Mouse (Mus musculus) small intestine, adult 2 months (tissue): Measurements from ENCODE around the gene Dnajc19. TPM values are rescaled to one million over a fixed set of nuclear protein-coding genes. Genes with fewer than 3 reads are reported as not detected.

ENCODE experiments used
- H3K27ac ChIP-seq: fragments of 200-500 bp; 2 replicates; pipeline ENCODE4 v1.5.1; 2012; ENCODE audit warnings: low read depth, low read length, control low read depth, inconsistent platforms; ENCODE audit not compliant: insufficient read depth
- H3K27me3 ChIP-seq: fragments of 200-500 bp; 2 replicates; pipeline ENCODE4 v1.6.1; 2012; ENCODE audit warnings: mild to moderate bottlenecking, moderate library complexity, low read length, inconsistent platforms; ENCODE audit not compliant: control insufficient read depth, insufficient read depth
- H3K36me3 ChIP-seq: fragments of 200-500 bp; 2 replicates; pipeline ENCODE4 v1.6.1; 2012; ENCODE audit warnings: mild to moderate bottlenecking, low read length, control low read depth, inconsistent platforms; ENCODE audit not compliant: control insufficient read depth, insufficient read depth
- H3K4me1 ChIP-seq: fragments of 200-500 bp; 2 replicates; pipeline ENCODE4 v1.6.1; 2012; ENCODE audit warnings: low read length, inconsistent platforms, mixed read lengths; ENCODE audit not compliant: control insufficient read depth, insufficient read depth, insufficient read length
- H3K4me3 ChIP-seq: fragments of 200-500 bp; 2 replicates; pipeline ENCODE4 v1.5.1; 2012; ENCODE audit warnings: low read depth, mild to moderate bottlenecking, control low read depth, inconsistent platforms, low read length, moderate library complexity
- CTCF ChIP-seq: fragments of 200-500 bp; IDR thresholded peaks from 2 replicates; pipeline ENCODE4 v1.5.1; 2012; ENCODE audit warnings: low read depth, mild to moderate bottlenecking, control low read depth, inconsistent platforms, low read length, moderate library complexity, mixed read lengths; ENCODE audit not compliant: insufficient replicate concordance, insufficient read length; ENCODE audit errors: extremely low read depth
- POLR2A ChIP-seq: fragments of 200-500 bp; IDR thresholded peaks from 2 replicates; pipeline ENCODE4 v1.6.1; 2012; ENCODE audit warnings: low read depth, mild to moderate bottlenecking, control low read depth, inconsistent platforms, low read length, moderate library complexity
- WGBS: fragments of 180-500 bp; shearing (Covaris S2); methylation state at CpG from one replicate; pipeline ENCODE4 v1.1.7; 2018; 5-methylcytosine and 5-hydroxymethylcytosine counted together
- polyA plus RNA-seq: library from polyadenylated mRNA; depleted of rRNA; stranded (reverse); fragments of >200 nt; gene quantifications from 2 replicates; pipeline ENCODE4 v1.2.3, GENCODE M21; 2012

The Dnajc19 gene
- polyA plus RNA-seq, 1 experiment, result 89.4 TPM

GRCm38 (mm10) chr3:34030601-34031000, 50.5 kb downstream of the Dnajc19 start:
- TF ChIP-seq POLR2A (no peak), CTCF (no peak)
- Histone ChIP-seq H3K27ac (no peak overlapping the region), H3K4me1 (0 out of 2 replicates have a peak, but pooled peaks cover 3% of the 10 kb centered on the region), H3K27me3 (no peaks in the 10 kb centered on the region), H3K4me3 (no peak overlapping the region), H3K36me3 (no peaks in the 10 kb centered on the region)
- WGBS, result 51% methylated on average over 3 of the region's 3 CpGs

- Histone ChIP-seq H3K4me3 (no peak overlapping the region), H3K27ac (no peak overlapping the region), H3K36me3 (no peaks in the 10 kb centered on the region), H3K4me1 (0 out of 2 replicates have a peak, but pooled peaks cover 3% of the 10 kb centered on the region), H3K27me3 (no peaks in the 10 kb centered on the region)
- TF ChIP-seq POLR2A (no peak), CTCF (no peak)
These were observed 52.2 kb downstream of the Dnajc19 start for GRCm38 (mm10) chr3:34028935-34029334.

- H3K4me3 ChIP-seq, result no peak overlapping the region
These were observed 59.8 kb downstream of the Dnajc19 start for GRCm38 (mm10) chr3:34021259-34021828.

GRCm38 (mm10) chr3:34020382-34021258, 60.5 kb downstream of the Dnajc19 start:
- peaks cover 3% of the 10 kb centered on the region; the same call in 1 of the 2 replicates for H3K4me1 ChIP-seq
- under 1% methylated on average over 70 of the region's 70 CpGs for WGBS
- TF ChIP-seq POLR2A, result no peak
- TF ChIP-seq CTCF, result no peak
- no peak overlapping the region for H3K27ac ChIP-seq
- H3K4me3 ChIP-seq, result peak overlapping the region; percentile 96
- H3K36me3 ChIP-seq, result no peaks in the 10 kb centered on the region
- no peaks in the 10 kb centered on the region for H3K27me3 ChIP-seq

More at GRCm38 (mm10) chr3:34021259-34021828, 59.8 kb downstream of the Dnajc19 start:
- Histone ChIP-seq H3K27ac (no peak overlapping the region), H3K36me3 (no peaks in the 10 kb centered on the region), H3K27me3 (no peaks in the 10 kb centered on the region), H3K4me1 (peaks cover 3% of the 10 kb centered on the region; the same call in 1 of the 2 replicates)
- TF ChIP-seq POLR2A, result no peak
- 30% methylated on average over 4 of the region's 4 CpGs for WGBS

- peak; percentile 72; the same call in 1 of the 2 replicates for TF ChIP-seq POLR2A
- TF ChIP-seq CTCF, result no peak
- no peak within 1 kb of the TSS for H3K27ac ChIP-seq
- peak within 1 kb of the TSS; percentile 96 for H3K4me3 ChIP-seq
- peaks cover 3% of the 10 kb centered on the region; the same call in 1 of the 2 replicates for H3K4me1 ChIP-seq
- H3K36me3 ChIP-seq, result no peaks in the 10 kb centered on the region
- under 1% methylated on average over 94 of the region's 97 CpGs for WGBS
- H3K27me3 ChIP-seq, result no peaks in the 10 kb centered on the region
These were observed 61.4 kb downstream of the Dnajc19 start, which contains the start of gene Fxr1 for GRCm38 (mm10) chr3:34019540-34020381. Gene Fxr1, plus strand, starts transcription at chr3:34019943.

- H3K27ac ChIP-seq, result no peak overlapping the region
- no peaks in the 10 kb centered on the region for H3K4me1 ChIP-seq
- TF ChIP-seq POLR2A (no peak), CTCF (no peak)
- WGBS, result 77% methylated on average over 6 of the region's 6 CpGs
- no peak overlapping the region for H3K4me3 ChIP-seq
- H3K27me3 ChIP-seq, result 0 out of 2 replicates have a peak, but pooled peaks cover 2% of the 10 kb centered on the region
- no peaks in the 10 kb centered on the region for H3K36me3 ChIP-seq
These were observed 72.9 kb downstream of the Dnajc19 start for GRCm38 (mm10) chr3:34008191-34008590.
